Mouse (Mus musculus): ENCODE results near the gene Brinp2. TPM values are rescaled to one million over a fixed set of nuclear protein-coding genes. Genes with fewer than 3 reads are reported as not detected.

The Brinp2 gene
- total and polyA plus RNA-seq, 3 experiments, result 0.03 TPM; not detected in 2

- no peaks in the 10 kb centered on the region for H3K36me3 ChIP-seq (ENCODE audit: control insufficient read depth in 1 of 2, insufficient read depth in 2 of 2, low read length in 2 of 2)
- TF ChIP-seq MYB (IDR thresholded peaks at IDR 0.05; ENCODE audit: low read depth, low read length) (no peak), EP300 (IDR thresholded peaks at IDR 0.05; ENCODE audit: low read depth in 1 of 2, low read length in 2 of 2) (no peak), BHLHE40 (IDR thresholded peaks at IDR 0.05; ENCODE audit: borderline replicate concordance, low read depth, low read length) (no peak), GABPA (IDR thresholded peaks at IDR 0.05; ENCODE audit: low read depth, low read length) (no peak), MAX (IDR thresholded peaks at IDR 0.05; ENCODE audit: low read length) (no peak), E2F4 (IDR thresholded peaks at IDR 0.05; ENCODE audit: borderline replicate concordance, low read depth, low read length) (no peak), ZNF384 (IDR thresholded peaks at IDR 0.05; ENCODE audit: low read depth, low read length) (no peak)
- H3K27ac ChIP-seq (ENCODE audit: control insufficient read depth, low read depth, low read length), result no peak overlapping the region
- H3K9me3 ChIP-seq (replicated peaks; ENCODE audit: insufficient read depth, low read length), result no peaks in the 10 kb centered on the region
- no peak overlapping the region for H3K9ac ChIP-seq (ENCODE audit: control insufficient read depth, low read depth, low read length, poor library complexity, severe bottlenecking)
- H3K27me3 ChIP-seq (ENCODE audit: control insufficient read depth in 1 of 2, insufficient read depth in 2 of 2, low read length in 2 of 2), result peaks cover 2 to 5% of the 10 kb centered on the region in 2 experiments
- H3K79me2 ChIP-seq (ENCODE audit: control insufficient read depth, insufficient read depth, low read length, poor library complexity), result no peaks in the 10 kb centered on the region
- no peak for DNase-seq (ENCODE audit: low read depth, low spot score)
- H3K4me3 ChIP-seq (ENCODE audit: control insufficient read depth in 1 of 2, insufficient read depth in 1 of 2, low read depth in 2 of 2, low read length in 2 of 2), result no peak overlapping the region
- H3K4me1 ChIP-seq (ENCODE audit: control insufficient read depth in 1 of 2, insufficient read depth in 2 of 2, low read length in 2 of 2), result no peaks in the 10 kb centered on the region
Observed at GRCm38 (mm10) chr1:158296287-158296931, 59.7 kb downstream of the Brinp2 start.

- H3K4me1 ChIP-seq (ENCODE audit: control insufficient read depth in 1 of 2, insufficient read depth in 2 of 2, low read length in 2 of 2), result no peaks in the 10 kb centered on the region
- no peak overlapping the region for H3K9ac ChIP-seq (ENCODE audit: control insufficient read depth, low read depth, low read length, poor library complexity, severe bottlenecking)
- no peaks in the 10 kb centered on the region for H3K79me2 ChIP-seq (ENCODE audit: control insufficient read depth, insufficient read depth, low read length, poor library complexity)
- no peak overlapping the region for H3K27ac ChIP-seq (ENCODE audit: control insufficient read depth, low read depth, low read length)
- no peaks in the 10 kb centered on the region for H3K36me3 ChIP-seq (ENCODE audit: control insufficient read depth in 1 of 2, insufficient read depth in 2 of 2, low read length in 2 of 2)
- DNase-seq (ENCODE audit: low read depth, low spot score), result no peak
- H3K9me3 ChIP-seq (replicated peaks; ENCODE audit: insufficient read depth, low read length), result no peaks in the 10 kb centered on the region
- H3K27me3 ChIP-seq (ENCODE audit: control insufficient read depth in 1 of 2, insufficient read depth in 2 of 2, low read length in 2 of 2), result peaks cover 4 to 5% of the 10 kb centered on the region in 2 experiments
- H3K4me3 ChIP-seq (ENCODE audit: control insufficient read depth in 1 of 2, insufficient read depth in 1 of 2, low read depth in 2 of 2, low read length in 2 of 2), result no peak overlapping the region
- TF ChIP-seq POLR2A (IDR thresholded peaks at IDR 0.05; ENCODE audit: control insufficient read depth in 1 of 2, insufficient read depth in 1 of 2, low read depth in 1 of 2, low read length in 2 of 2, poor library complexity in 1 of 2) (no peak), MXI1 (IDR thresholded peaks at IDR 0.05; ENCODE audit: low read depth, low read length) (no peak), USF1 (IDR thresholded peaks at IDR 0.05; ENCODE audit: low read depth, low read length) (no peak), KAT2A (conservative IDR thresholded peaks at IDR 0.05; ENCODE audit: low read depth, low read length) (no peak), E2F4 (IDR thresholded peaks at IDR 0.05; ENCODE audit: borderline replicate concordance, low read depth, low read length) (no peak), MAZ (IDR thresholded peaks at IDR 0.05; ENCODE audit: low read depth, low read length) (no peak), UBTF (IDR thresholded peaks at IDR 0.05; ENCODE audit: borderline replicate concordance, insufficient read depth, low read depth, low read length) (no peak)
Observed at GRCm38 (mm10) chr1:158295270-158295669, 60.9 kb downstream of the Brinp2 start.

GRCm38 (mm10) chr1:158285198-158285597, 70.9 kb downstream of the Brinp2 start:
- Histone ChIP-seq H3K9me3 (replicated peaks; ENCODE audit: insufficient read depth, low read length) (no peaks in the 10 kb centered on the region), H3K27ac (ENCODE audit: control insufficient read depth, low read depth, low read length) (no peak overlapping the region), H3K4me1 (ENCODE audit: control insufficient read depth in 1 of 2, insufficient read depth in 2 of 2, low read length in 2 of 2) (no peaks in the 10 kb centered on the region), H3K27me3 (ENCODE audit: control insufficient read depth in 1 of 2, insufficient read depth in 2 of 2, low read length in 2 of 2) (peaks cover 0 to 11% of the 10 kb centered on the region in 2 experiments), H3K79me2 (ENCODE audit: control insufficient read depth, insufficient read depth, low read length, poor library complexity) (no peaks in the 10 kb centered on the region), H3K9ac (ENCODE audit: control insufficient read depth, low read depth, low read length, poor library complexity, severe bottlenecking) (no peak overlapping the region), H3K4me3 (ENCODE audit: control insufficient read depth in 1 of 2, insufficient read depth in 1 of 2, low read depth in 2 of 2, low read length in 2 of 2) (no peak overlapping the region), H3K36me3 (ENCODE audit: control insufficient read depth in 1 of 2, insufficient read depth in 2 of 2, low read length in 2 of 2) (no peaks in the 10 kb centered on the region)
- DNase-seq (ENCODE audit: low read depth, low spot score), result no peak
- no peak for TF ChIP-seq HCFC1 (IDR thresholded peaks at IDR 0.05; ENCODE audit: low read depth, low read length)
- no peak for TF ChIP-seq JUND (IDR thresholded peaks at IDR 0.05; ENCODE audit: low read depth, low read length)
